Mouse (Mus musculus) MEL (cell line): ENCODE measurements around the gene Usp36. TPM values are rescaled to one million over a fixed set of nuclear protein-coding genes. Genes with fewer than 3 reads are reported as not detected.

ENCODE experiments used
- DNase-seq: peaks from one replicate; pipeline ENCODE4 v3.0.0; 2011; ENCODE audit warnings: low read depth, low spot score
- H3K27ac ChIP-seq: 2 replicates; pipeline ENCODE4 v1.5.1; 2012; ENCODE audit warnings: low read depth, mild to moderate bottlenecking, control low read depth, low read length, moderate library complexity; ENCODE audit not compliant: control insufficient read depth
- H3K27me3 ChIP-seq, 2 experiments: fragments of 150-350 bp in 1 of 2; sonication (generic) in 1 of 2; 2 replicates each; pipeline ENCODE4 v1.6.1; 2012; ENCODE audit warnings: low read length in 2 of 2, mild to moderate bottlenecking in 2 of 2, improper control_type of control experiment in 1 of 2, moderate library complexity in 1 of 2; ENCODE audit not compliant: insufficient read depth in 2 of 2, control insufficient read depth in 1 of 2
- H3K36me3 ChIP-seq, 2 experiments: 2 replicates each; pipeline ENCODE4 v1.6.1; 2012 to 2014; ENCODE audit warnings: low read length in 2 of 2, improper control_type of control experiment in 1 of 2, inconsistent platforms in 1 of 2, mild to moderate bottlenecking in 1 of 2; ENCODE audit not compliant: insufficient read depth in 2 of 2, control insufficient read depth in 1 of 2
- H3K4me1 ChIP-seq, 2 experiments: fragments of 150-350 bp in 1 of 2; sonication (generic) in 1 of 2; 2 replicates each; pipeline ENCODE4 v1.6.1; 2012; ENCODE audit warnings: low read length in 2 of 2, improper control_type of control experiment in 1 of 2, mild to moderate bottlenecking in 1 of 2; ENCODE audit not compliant: insufficient read depth in 2 of 2, control insufficient read depth in 1 of 2
- H3K4me3 ChIP-seq, 2 experiments: fragments of 150-350 bp in 1 of 2; sonication (generic) in 1 of 2; 2 replicates each; pipeline ENCODE4 v1.5.1; 2012; ENCODE audit warnings: low read depth in 2 of 2, low read length in 2 of 2, mild to moderate bottlenecking in 2 of 2, moderate library complexity in 2 of 2, control low read depth in 1 of 2, improper control_type of control experiment in 1 of 2; ENCODE audit not compliant: control insufficient read depth in 1 of 2, insufficient read depth in 1 of 2
- H3K79me2 ChIP-seq: 2 replicates; pipeline ENCODE4 v1.6.1; 2012; ENCODE audit warnings: mild to moderate bottlenecking, low read length, moderate library complexity; ENCODE audit not compliant: control insufficient read depth, poor library complexity, insufficient read depth
- H3K9ac ChIP-seq: 2 replicates; pipeline ENCODE4 v1.6.1; 2012; ENCODE audit warnings: low read depth, mild to moderate bottlenecking, control low read depth, low read length, moderate library complexity; ENCODE audit not compliant: control insufficient read depth, poor library complexity, severe bottlenecking
- H3K9me3 ChIP-seq: fragments of 150-350 bp; sonication (generic); replicated peaks from 2 replicates; pipeline ENCODE4 v1.6.1; 2012; ENCODE audit warnings: mild to moderate bottlenecking, low read length, improper control_type of control experiment, moderate library complexity; ENCODE audit not compliant: insufficient read depth
- CHD2 ChIP-seq: IDR thresholded peaks from 2 replicates; pipeline ENCODE4 v1.6.1; 2011; ENCODE audit warnings: low read length, improper control_type of control experiment
- ELF1 ChIP-seq: IDR thresholded peaks from 2 replicates; pipeline ENCODE4 v1.6.1; 2014; ENCODE audit warnings: low read depth, mild to moderate bottlenecking, inconsistent platforms, low read length, improper control_type of control experiment, moderate library complexity
- ETS1 ChIP-seq: IDR thresholded peaks from 2 replicates; pipeline ENCODE4 v1.6.1; 2012; ENCODE audit warnings: low read depth, mild to moderate bottlenecking, inconsistent platforms, low read length, improper control_type of control experiment, moderate library complexity
- GATA1 ChIP-seq: IDR thresholded peaks from 2 replicates; pipeline ENCODE4 v1.6.1; 2011; ENCODE audit warnings: low read depth, low read length, improper control_type of control experiment
- KAT2A ChIP-seq: conservative IDR thresholded peaks from 2 replicates; pipeline ENCODE4 v1.6.1; 2012; ENCODE audit warnings: low read depth, low read length, improper control_type of control experiment, inconsistent platforms
- MEF2A ChIP-seq: IDR thresholded peaks from 2 replicates; pipeline ENCODE4 v1.6.1; 2014; ENCODE audit warnings: low read depth, mild to moderate bottlenecking, inconsistent platforms, low read length, improper control_type of control experiment; ENCODE audit not compliant: poor library complexity, insufficient replicate concordance, severe bottlenecking; ENCODE audit errors: extremely low read depth
- NRF1 ChIP-seq: IDR thresholded peaks from 2 replicates; pipeline ENCODE4 v1.6.1; 2014; ENCODE audit warnings: low read depth, mild to moderate bottlenecking, inconsistent platforms, low read length, improper control_type of control experiment, moderate library complexity; ENCODE audit not compliant: poor library complexity, insufficient read depth, severe bottlenecking
- RAD21 ChIP-seq: IDR thresholded peaks from 2 replicates; pipeline ENCODE4 v1.6.1; 2011; ENCODE audit warnings: mild to moderate bottlenecking, low read depth, low read length, improper control_type of control experiment
- RCOR1 ChIP-seq: IDR thresholded peaks from 2 replicates; pipeline ENCODE4 v1.6.1; 2012; ENCODE audit warnings: low read depth, mild to moderate bottlenecking, inconsistent platforms, low read length, improper control_type of control experiment
- SMC3 ChIP-seq: IDR thresholded peaks from 2 replicates; pipeline ENCODE4 v1.6.1; 2011; ENCODE audit warnings: low read depth, low read length, improper control_type of control experiment
- ZNF384 ChIP-seq: IDR thresholded peaks from 2 replicates; pipeline ENCODE4 v1.6.1; 2012; ENCODE audit warnings: low read depth, mild to moderate bottlenecking, inconsistent platforms, low read length, improper control_type of control experiment
- polyA plus RNA-seq, 2 experiments: library from polyadenylated mRNA; stranded (reverse) in 1 of 2; unstranded in 1 of 2; fragments of >175 nt in 1 of 2; fragments of >200 nt in 1 of 2; gene quantifications; 2 replicates each; pipeline versions ENCODE4 v1.2.1 to v1.2.4; 2012; ENCODE audit warnings: low replicate concordance in 2 of 2, low read depth in 1 of 2; ENCODE audit not compliant: insufficient read length in 2 of 2, insufficient read depth in 1 of 2, missing spikeins in 1 of 2
- total RNA-seq: library from RNA; depleted of rRNA; stranded (reverse); fragments of 300-350 nt; gene quantifications from 2 replicates; pipeline ENCODE4 v1.2.3, GENCODE M21; 2012

Gene Usp36
- total and polyA plus RNA-seq, 3 experiments, result 24.8 to 89.6 (median 50.7) TPM

- H3K36me3 ChIP-seq, result peaks cover 0 to 5% of the 10 kb centered on the region in 2 experiments; a peak in 2 of 4 replicates
- no peak overlapping the region for H3K27ac ChIP-seq
- H3K9ac ChIP-seq, result no peak overlapping the region
- H3K4me1 ChIP-seq, result peaks cover 6 to 8% of the 10 kb centered on the region in 2 experiments
- TF ChIP-seq ELF1, result no peak
- no peak for TF ChIP-seq RAD21
- TF ChIP-seq KAT2A, result no peak
- no peak for TF ChIP-seq RCOR1
- TF ChIP-seq ZNF384, result no peak
- TF ChIP-seq GATA1, result no peak
- TF ChIP-seq SMC3, result no peak
- no peak for TF ChIP-seq NRF1
- no peak for TF ChIP-seq ETS1
- H3K4me3 ChIP-seq, result no peak overlapping the region
- no peak for DNase-seq
- peaks cover 8% of the 10 kb centered on the region for H3K79me2 ChIP-seq
- H3K27me3 ChIP-seq, result no peaks in the 10 kb centered on the region
- no peaks in the 10 kb centered on the region for H3K9me3 ChIP-seq
Observed at GRCm38 (mm10) chr11:118240388-118240787, 49.7 kb downstream of the Usp36 start.

- no peak for TF ChIP-seq ETS1
- TF ChIP-seq MEF2A, result no peak
- no peak for TF ChIP-seq CHD2
- H3K4me3 ChIP-seq, result no peak overlapping the region
- H3K4me1 ChIP-seq, result peaks cover 3 to 6% of the 10 kb centered on the region in 2 experiments
- DNase-seq, result no peak
- H3K9me3 ChIP-seq, result no peaks in the 10 kb centered on the region
- peaks cover 4% of the 10 kb centered on the region; the same call in 1 of the 2 replicates for H3K79me2 ChIP-seq
- no peak overlapping the region for H3K9ac ChIP-seq
- H3K36me3 ChIP-seq, result peaks cover 0 to 5% of the 10 kb centered on the region in 2 experiments; a peak in 2 of 4 replicates
- H3K27ac ChIP-seq, result no peak overlapping the region
- no peaks in the 10 kb centered on the region for H3K27me3 ChIP-seq
Observed at GRCm38 (mm10) chr11:118239281-118240198, 50.5 kb downstream of the Usp36 start.
